In genomic region chr2:131352747-131353563, GRCm38 (mm10) we compare ENCODE assay signal across 8 mouse cellular contexts. TPM values are rescaled to one million over a fixed set of nuclear protein-coding genes. Genes with fewer than 3 reads are reported as not detected.
A peak's percentile ranks its signal among the peaks of the same experiment; 100 is the strongest.
DNase-seq lines count a peak whose midpoint lies in the region; ATAC-seq lines count a peak whose summit lies in the region.

Gene Rnf24 (minus strand): TSS chr2:131352892.

- peak within 1 kb of the TSS; percentile 89 for H3K9ac ChIP-seq in intestine, embryonic 14.5 days (ENCODE audit: low read length)

- H3K4me1 ChIP-seq in intestine, embryonic 14.5 days (replicated peaks; ENCODE audit: control insufficient read depth, insufficient read depth, low read length): peaks cover 7% of the 10 kb centered on the region

- DNase-seq in adipocyte (ENCODE audit: low spot score): peak; percentile 97
- peak; percentile 97 for DNase-seq in embryo, embryonic 10 days (ENCODE audit: low spot score)
- DNase-seq in gastrocnemius, postnatal 14 days: peak; percentile 98
- peak; percentile 98 for DNase-seq in intestine, embryonic 14.5 days (ENCODE audit: low spot score)
- DNase-seq in left cerebral cortex, postnatal 14 days (ENCODE audit: low spot score in 2 of 2): peak; percentile 99
- peak; percentile 96 for DNase-seq in mesoderm, embryonic 11.5 days (ENCODE audit: low read depth, low spot score)
- DNase-seq in right cerebral cortex, postnatal 36 days (ENCODE audit: low spot score in 2 of 2): peak; percentile 97 to 99
- peak; percentile 93 for DNase-seq in yolk sac, embryonic 10.5 days (ENCODE audit: low spot score)

- WGBS in intestine, embryonic 14.5 days: 2% methylated on average over 50 of the region's 54 CpGs

- H3K4me3 ChIP-seq in intestine, embryonic 14.5 days (ENCODE audit: low read depth, low read length): peak within 1 kb of the TSS; percentile 89

- H3K36me3 ChIP-seq in intestine, embryonic 14.5 days (ENCODE audit: control insufficient read depth, insufficient read depth, low read length): no peaks in the 10 kb centered on the region

- peak within 1 kb of the TSS; percentile 71 for H3K27ac ChIP-seq in intestine, embryonic 14.5 days (ENCODE audit: low read depth)

- peak; percentile 94 for ATAC-seq in intestine, embryonic 14.5 days (replicated peaks; ENCODE audit: low FRiP score, low TSS enrichment, low read depth)

- H3K27me3 ChIP-seq in intestine, embryonic 14.5 days (replicated peaks; ENCODE audit: control insufficient read depth, insufficient read depth, low read length): no peaks in the 10 kb centered on the region

- intact Hi-C loops in gastrocnemius, postnatal 14 days (cut with DNase I; ENCODE audit: low total_unique reads): loop anchor here (10.0 kb wide), 1 partner anchor 62 kb away; no protein-coding TSS in a partner anchor
- intact Hi-C loops in left cerebral cortex, postnatal 14 days (cut with DNase I): loop anchor here (2.0 to 5.0 kb wide), 2 partner anchors 64 to 90 kb away; partner anchors contain the start of gene Pank2

- H3K9me3 ChIP-seq in intestine, embryonic 14.5 days (ENCODE audit: control insufficient read depth, low read length): no peaks in the 10 kb centered on the region

- peak within 1 kb of the TSS; percentile 96 for H3K4me2 ChIP-seq in intestine, embryonic 14.5 days (ENCODE audit: low read length)

RNA-seq across cellular contexts. Expression of gene Rnf24, which starts in this region (rescaled TPM):
- total RNA-seq in gastrocnemius, postnatal 14 days (2021): 1 to 10 TPM; 1.5 to 2.4 TPM
- 2.7 and 3.0 TPM in 2 replicates for polyA plus RNA-seq in intestine, embryonic 14.5 days (2014; fragmentation: Nextera tagmentation; extraction: Ambion mirVana)
- total RNA-seq in left cerebral cortex, postnatal 14 days (2021): 10 to 100 TPM; 30.3 to 32.3 TPM

Comparison
In these comparisons a context has a peak if more than half of its experiments do, and no peak if none do; other contexts are left out.
1. Peak in every context shown above with its lines: DNase-seq, ATAC-seq, H3K4me3 ChIP-seq and H3K27ac ChIP-seq.
2. RNA of gene Rnf24 (total RNA-seq): 30.3 to 32.3 TPM in left cerebral cortex, postnatal 14 days; 1.5 to 2.4 TPM in gastrocnemius, postnatal 14 days; every median in the first group is over 4 times any median in the second.